Mouse (Mus musculus): ENCODE measurements around the gene Dapk2.

DNA sequence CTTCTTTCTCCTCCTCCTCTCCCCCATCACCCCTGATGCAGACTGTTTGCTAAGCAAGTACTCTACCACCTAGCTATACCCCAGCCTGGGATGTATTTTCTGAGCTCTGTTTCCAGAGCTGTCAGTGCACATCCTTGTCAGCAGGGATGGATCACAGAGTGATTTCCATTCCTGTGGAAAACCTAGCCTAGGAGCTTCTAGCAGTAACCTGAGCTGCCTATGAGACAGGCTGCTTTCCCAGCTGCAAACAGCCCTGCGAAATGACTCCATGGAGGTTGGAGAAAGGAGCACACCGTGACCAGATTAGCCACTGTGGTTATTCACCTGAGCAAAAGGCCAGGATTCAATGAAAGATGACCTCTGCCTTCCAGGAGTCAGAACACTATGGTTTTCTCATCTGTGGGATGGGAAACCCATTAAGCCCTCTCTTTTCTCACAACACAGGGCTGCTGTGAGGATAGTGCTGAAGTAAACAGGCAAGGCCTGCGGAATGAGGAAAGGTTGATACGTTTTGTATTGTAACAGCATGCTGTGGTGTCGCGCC, 137.6 kb downstream of the Dapk2 start:
- TF ChIP-seq TAL1 (conservative IDR thresholded peaks at IDR 0.05; ENCODE audit: low read depth, low read length) (no peak), CTCF (IDR thresholded peaks at IDR 0.05; ENCODE audit: low read depth, low read length) (no peak), POLR2AphosphoS5 (IDR thresholded peaks at IDR 0.05; ENCODE audit: insufficient replicate concordance, low read depth, low read length) (no peak)

All from G1E (cell line).